Mouse (Mus musculus): ENCODE data around the gene Rabgap1. TPM values are rescaled to one million over a fixed set of nuclear protein-coding genes. Genes with fewer than 3 reads are reported as not detected.
"Not testable (repeated sequence)": the region's sequence is repeated elsewhere in the genome, so short reads cannot be mapped to it uniquely, and the experiment has no call there.

Gene Rabgap1
- total RNA-seq (2021) = 10 to 100 TPM; 47.4 to 48.4 TPM

DNA sequence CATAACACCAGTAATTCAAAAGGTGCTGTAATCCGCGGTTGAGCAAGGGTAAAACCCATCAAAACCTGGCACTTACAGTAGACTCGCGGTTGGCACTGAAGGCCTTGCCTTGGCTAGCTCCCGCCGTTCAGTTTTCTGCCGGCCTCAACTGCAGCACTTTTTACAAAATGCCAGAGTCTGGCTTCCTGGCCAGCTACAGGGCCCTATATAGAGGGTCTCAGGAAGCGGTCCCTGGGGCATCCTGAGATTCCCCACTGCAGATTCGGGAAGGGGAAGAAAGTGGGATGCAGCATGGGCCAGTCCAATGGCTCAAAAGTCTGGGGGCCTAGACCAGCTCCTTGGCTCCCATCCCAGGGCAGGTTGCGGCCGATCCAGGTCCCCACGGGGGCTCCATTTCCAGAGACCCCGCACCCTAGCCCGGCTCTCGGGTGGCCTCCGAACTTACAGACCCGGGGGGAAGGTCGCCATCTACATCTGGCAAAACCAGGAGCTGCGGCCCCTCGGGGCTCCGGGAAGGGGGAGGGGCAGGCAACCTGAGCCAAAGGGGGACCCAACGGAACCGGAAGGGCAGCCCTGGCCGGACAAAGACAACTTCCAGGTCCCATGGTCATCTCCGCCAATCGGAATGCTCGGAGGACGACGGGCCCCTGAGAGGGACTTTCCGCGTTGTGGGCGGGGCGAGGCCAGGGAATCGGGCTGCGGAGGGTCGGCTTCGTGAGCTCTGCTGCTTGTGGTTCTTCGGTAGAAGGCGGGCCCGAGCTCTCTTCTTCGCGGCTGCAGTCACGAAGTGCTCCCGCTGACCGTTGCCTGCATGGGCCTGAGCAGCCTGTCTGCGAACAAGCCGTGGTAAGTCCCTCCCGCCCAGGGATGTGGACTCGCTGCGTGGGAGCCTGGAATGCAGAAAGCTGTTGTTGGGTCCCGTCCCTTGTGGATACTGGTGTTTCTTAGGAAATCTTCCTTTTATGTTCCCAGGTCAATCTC lies at the start of gene Rabgap1, which contains the start of the genes Zbtb26 and Zbtb6:
TSS of gene Rabgap1 (plus strand) at position 669 of the 981 bp plus-strand sequence.
TSS of gene Zbtb26 (minus strand) at position 525 of the 981 bp plus-strand sequence.
TSS of gene Zbtb6 (minus strand) at position 561 of the 981 bp plus-strand sequence.
- DNase-seq = peak; percentile 97

GRCm38 (mm10) chr2:37395539-37395938 lies 47.5 kb upstream of the Rabgap1 start:
- DNase-seq = no peak

DNA sequence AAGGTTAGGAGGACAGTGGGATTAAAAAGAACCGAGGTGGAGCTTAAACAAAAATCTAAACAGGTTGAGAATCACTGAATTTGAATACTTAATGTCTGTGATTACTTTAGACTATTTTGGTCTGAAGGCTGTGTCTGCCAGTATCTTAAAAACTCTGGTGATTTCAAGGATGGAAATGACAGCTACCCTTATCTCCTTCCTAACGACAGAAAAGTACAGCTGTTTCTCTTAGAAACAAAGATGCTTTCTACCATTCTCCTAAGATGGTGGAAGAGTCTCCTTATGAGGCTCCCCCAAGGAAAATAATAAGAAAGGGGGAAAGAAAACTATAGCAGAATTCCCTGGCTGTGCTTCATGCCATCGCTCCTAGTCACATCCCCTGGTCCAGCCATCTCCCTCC lies 21.2 kb upstream of the Rabgap1 start:
- no peak for DNase-seq

- DNase-seq = peak; percentile 96
Measured at GRCm38 (mm10) chr2:37422306-37423304, 20.5 kb upstream of the Rabgap1 start, which contains the start of gene Rc3h2. Rc3h2 (minus strand) TSS chr2:37422903.

DNA sequence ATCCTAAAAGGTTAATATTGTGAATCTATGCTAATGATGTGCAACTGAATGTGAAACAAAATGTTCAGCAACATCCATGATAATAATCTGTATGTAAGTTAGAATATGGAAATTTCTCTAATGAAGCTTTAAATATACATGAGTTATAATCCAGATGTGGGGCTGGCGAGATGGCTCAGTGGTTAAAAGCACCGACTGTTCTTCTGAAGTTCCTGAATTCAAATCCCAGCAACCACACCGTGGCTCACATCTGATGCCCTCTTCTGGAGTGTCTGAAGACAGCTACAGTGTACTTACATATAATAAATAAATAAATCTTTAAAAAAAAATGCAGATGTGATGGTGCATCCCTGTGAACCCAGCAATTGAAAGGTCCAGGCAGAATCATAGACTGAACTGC lies 19.4 kb upstream of the Rabgap1 start:
- no peak for DNase-seq

DNA sequence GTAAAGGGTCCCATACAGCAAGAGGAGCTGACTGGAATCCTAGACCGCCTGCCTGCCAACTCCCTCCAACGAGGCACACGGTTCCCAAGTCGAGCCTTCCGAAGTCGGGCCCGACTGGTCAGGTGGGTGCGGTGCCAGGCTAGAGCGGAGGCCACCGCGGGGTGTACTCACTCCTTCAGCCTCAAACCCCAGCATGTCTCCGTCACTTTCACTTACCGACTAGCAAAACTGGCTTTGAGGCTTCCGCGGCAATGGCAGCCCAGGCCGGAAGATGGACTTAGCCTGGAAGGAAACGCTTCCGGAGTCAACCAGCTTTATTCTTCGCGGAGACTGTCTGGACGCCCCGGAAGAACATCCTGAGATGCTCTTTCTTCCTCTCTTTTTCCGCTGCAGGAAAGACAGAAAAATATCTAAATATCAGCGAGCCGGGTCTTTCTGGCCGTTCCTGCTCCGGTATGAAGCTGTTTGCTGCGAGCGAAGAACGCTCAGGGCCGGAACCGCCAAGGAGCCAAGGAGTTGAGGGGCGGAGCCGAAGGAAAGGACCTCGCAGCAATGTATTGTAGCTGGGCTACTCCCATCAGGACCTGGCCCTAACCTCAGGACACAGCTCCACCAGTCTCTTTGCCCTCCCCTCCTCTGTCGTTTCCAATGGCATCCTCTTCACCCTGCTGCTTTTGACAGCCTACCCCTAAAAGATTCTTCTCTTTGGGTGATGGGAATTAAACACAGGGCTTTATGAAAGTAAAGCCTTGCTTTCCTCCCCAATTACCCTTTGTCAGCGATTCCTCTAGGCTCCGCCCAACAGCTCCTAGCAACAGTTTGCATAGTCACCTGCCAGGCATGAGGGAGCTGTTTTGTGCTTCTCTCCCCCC lies 12.2 kb upstream of the Rabgap1 start:
- DNase-seq = peak; percentile 84

GRCm38 (mm10) chr2:37431609-37432008 lies 11.5 kb upstream of the Rabgap1 start:
- no peak for DNase-seq

DNA sequence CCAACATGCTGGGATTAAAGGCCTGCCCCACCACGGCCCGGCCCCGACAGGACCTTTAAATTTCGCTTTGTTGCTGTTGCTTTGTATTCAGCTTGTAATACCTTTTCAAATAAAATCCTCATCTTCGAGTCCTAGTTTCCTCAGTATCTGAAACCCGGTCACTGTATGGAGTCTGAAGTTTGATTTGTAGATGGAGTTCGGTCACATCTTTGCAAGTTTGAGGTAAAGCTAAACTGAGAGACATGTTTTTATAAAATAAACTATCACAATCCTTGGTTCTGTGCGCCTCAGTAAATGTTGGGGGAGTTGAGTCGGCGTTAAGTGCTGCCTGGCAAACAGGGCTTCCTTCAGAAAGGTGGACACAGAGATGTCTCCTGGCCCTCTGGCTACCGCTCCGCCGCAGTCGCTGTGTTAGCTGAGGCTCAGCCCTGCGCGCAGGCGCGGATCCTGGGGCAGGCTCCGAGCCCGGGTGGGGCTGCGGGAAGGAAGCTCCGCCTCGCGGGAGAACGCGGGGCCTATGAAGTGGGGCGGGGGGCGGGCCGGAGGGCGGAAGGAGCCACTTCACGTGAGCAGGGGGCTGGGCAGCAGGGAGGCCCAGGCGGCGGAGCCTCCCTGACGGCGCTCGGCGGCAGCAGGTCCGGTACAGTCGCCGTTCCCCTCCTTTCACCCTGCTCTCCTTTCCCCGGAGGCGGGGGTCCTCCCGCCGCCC lies 8.7 kb downstream of the Rabgap1 start:
- peak; percentile 96 for DNase-seq

DNA sequence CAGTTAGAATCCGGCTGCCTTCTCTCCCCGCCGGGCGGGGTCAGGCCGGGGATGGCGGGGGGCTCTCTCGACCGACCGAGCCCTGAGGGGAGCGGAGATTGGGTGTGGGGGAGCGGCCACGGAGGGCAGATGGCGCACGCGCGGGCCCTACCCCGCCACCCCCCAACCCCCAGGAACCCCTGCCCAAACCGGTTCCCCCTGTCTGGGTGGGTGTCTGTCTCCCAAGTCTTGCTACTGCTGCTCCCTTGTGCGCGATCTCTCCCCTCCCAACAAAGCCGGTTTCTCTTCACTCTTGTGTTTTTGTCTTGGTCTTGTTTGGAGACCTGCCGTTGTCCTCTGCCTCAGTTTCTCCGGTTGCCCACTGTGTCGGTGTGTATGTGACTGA lies 9.3 kb downstream of the Rabgap1 start:
- no peak for DNase-seq

DNA sequence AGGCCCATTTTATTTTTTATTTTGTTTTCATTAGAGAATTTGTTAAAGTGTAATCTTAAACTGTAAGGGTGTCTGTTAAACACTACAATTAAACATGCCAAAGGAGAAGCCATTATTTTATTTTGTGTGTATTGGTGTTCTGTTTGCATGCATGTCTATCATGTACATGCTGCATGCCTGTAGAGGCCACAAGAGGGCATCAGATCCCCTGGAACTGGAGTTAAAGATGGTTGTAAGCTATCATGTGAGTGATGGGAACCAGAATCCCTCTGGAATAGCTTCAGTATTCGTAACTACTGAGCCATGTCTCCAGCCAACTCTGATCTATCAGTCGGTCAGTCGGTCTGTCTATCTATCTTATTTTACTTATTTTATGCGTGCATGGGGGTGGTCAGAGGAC lies 17.6 kb downstream of the Rabgap1 start:
- no peak for DNase-seq

DNA sequence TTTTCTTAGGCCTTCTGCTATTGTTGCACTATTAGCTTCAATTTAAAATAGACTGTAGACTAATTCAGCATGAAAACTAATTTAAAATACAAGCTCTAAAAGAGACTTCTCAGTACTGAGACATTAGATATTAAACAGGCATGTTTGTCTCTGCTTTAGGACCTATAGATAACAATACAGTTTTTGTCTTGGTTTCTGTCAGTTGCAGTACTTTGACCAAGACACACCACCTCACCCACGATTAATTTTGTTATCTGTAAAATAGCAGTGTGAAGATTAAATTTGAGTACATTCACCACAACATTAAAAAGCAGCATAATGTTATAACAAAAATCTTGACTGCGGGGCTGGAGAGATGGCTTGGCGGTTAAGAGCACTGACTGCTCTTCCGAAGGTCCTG lies 23.2 kb downstream of the Rabgap1 start:
- DNase-seq = no peak

DNA sequence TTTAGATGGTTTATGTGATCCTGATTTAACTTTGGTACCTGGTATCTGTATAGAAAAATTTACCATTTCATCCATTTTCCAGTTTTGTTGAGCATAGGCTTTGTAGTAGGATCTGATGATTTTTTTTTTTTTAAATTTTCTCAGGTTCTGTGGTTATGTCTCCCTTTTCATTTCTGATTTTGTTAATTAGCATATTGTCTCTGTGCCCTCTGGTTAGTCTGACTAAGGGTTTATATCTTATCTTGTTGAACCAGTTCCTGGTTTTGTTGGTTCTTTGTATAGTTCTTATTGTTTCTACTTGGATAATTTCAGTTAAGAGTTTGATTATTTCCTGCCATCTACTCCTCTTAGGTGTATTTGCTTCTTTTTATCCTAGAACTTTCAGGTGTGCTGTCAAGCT lies 36.5 kb downstream of the Rabgap1 start:
- DNase-seq = no peak

GRCm38 (mm10) chr2:37480039-37480438 lies 37.0 kb downstream of the Rabgap1 start:
- DNase-seq = no peak

GRCm38 (mm10) chr2:37484165-37484564 lies 41.1 kb downstream of the Rabgap1 start:
- DNase-seq = no peak

DNA sequence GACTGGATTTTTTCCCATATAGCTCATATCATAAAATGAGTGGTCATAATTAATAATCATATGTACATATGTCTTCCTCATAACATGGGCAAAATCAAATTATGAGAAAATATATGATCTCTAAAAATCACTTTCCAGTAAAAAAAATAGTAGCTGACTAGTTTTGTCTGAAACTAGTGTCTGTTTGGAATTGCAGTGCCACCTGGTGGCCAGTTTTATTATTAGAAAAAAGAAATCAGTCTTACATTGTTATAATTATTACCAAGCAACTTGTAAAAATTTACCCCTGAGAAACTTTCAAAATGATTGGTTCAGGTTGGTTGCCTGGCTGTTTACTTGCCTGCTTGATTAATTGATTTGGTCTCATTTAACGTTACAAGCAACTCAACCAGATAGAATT lies 42.3 kb downstream of the Rabgap1 start:
- DNase-seq = peak; percentile 32

- DNase-seq = no peak
Measured at GRCm38 (mm10) chr2:37486408-37486807, 43.3 kb downstream of the Rabgap1 start.

DNA sequence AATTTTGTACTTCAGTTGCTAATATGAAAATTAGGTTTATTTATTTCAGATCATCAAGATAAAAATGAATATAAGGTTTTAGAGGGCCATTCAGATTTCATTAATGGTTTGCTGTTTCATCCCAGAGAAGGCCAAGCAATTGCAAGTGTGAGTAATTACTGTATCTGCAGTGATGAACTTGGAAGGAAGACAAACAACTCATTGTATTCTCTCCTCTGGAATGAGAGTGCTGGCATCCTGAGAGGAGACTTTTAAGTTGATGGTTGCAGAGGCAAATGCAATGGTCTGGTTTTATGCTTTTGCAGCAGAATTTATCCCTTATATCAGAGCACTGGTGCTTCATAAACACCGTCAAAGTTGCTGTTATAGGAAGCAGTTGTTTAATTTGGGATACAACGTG lies 45.9 kb downstream of the Rabgap1 start:
- DNase-seq = no peak

- no peak for DNase-seq
Measured at GRCm38 (mm10) chr2:37497321-37497720, 54.2 kb downstream of the Rabgap1 start.

DNA sequence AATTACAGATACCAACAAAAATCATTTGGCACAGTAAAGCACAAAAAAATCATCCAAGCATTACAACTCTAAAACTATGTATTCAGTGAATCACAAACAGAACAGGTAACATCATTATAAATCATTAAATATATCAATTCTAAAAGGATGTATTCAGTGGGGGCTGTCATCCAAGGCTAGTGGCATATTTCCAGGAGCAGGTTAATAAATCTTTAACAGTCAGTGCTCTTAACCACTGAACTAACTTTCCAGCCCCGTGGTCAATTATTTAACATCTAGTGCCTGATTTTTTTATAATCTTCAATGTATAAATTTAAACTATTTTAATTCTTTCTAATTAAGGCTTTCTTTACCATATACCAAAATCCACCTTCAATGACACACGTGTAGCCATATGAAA lies 62.8 kb downstream of the Rabgap1 start:
- not testable (repeated sequence) for DNase-seq

GRCm38 (mm10) chr2:37511134-37511901 lies 68.2 kb downstream of the Rabgap1 start:
- no peak for DNase-seq

All from heart, postnatal 4 days (tissue).